Mouse (Mus musculus) adrenal gland, postnatal 4 days (tissue): ENCODE data around the gene Sec22a. TPM values are rescaled to one million over a fixed set of nuclear protein-coding genes. Genes with fewer than 3 reads are reported as not detected.

Source experiments
- DNase-seq, 2 experiments: peaks; one replicate each; pipeline ENCODE4 v3.0.0; 2021 to 2022; ENCODE audit warnings: low spot score in 2 of 2, mixed read lengths in 2 of 2
- long read RNA-seq, 2 experiments: library from polyadenylated mRNA; stranded (forward); transcript quantifications; one replicate each; pipeline ENCODE4 v2.0.0; 2021
- total RNA-seq, 2 experiments: library from RNA; stranded (reverse); gene quantifications; 2 replicates each; pipeline ENCODE4 v1.2.3; 2021

The Sec22a gene
- total RNA-seq: 10 to 100 TPM; 27.8 to 29.3 TPM
- long read RNA-seq, experiment 1, transcript Sec22a-201 (7 exons, 3,992 nt): major isoform, 25 of 28 reads
- long read RNA-seq, experiment 1, partial matches to known transcripts: 0 of 28 reads
- long read RNA-seq, experiment 1, other reads (novel, unspliced or antisense): 3 of 28 reads
- long read RNA-seq, experiment 2, transcript Sec22a-201 (7 exons, 3,992 nt): major isoform, 28 of 38 reads
- long read RNA-seq, experiment 2, partial matches to known transcripts: 1 of 38 reads
- long read RNA-seq, experiment 2, other reads (novel, unspliced or antisense): 9 of 38 reads

GRCm38 (mm10) chr16:35363150-35364062, at the start of gene Sec22a:
TSS of gene Sec22a (minus strand) at chr16:35363918.
- peak; percentile 83 to 87 for DNase-seq

GRCm38 (mm10) chr16:35406706-35407105, 43.0 kb upstream of the Sec22a start:
- DNase-seq: no peak

- no peak for DNase-seq
Observed at GRCm38 (mm10) chr16:35406166-35406565, 42.4 kb upstream of the Sec22a start.

GRCm38 (mm10) chr16:35405348-35406080, 41.8 kb upstream of the Sec22a start:
- DNase-seq: no peak

- no peak for DNase-seq
Observed at GRCm38 (mm10) chr16:35404864-35405263, 41.1 kb upstream of the Sec22a start.

- no peak for DNase-seq
Observed at GRCm38 (mm10) chr16:35403891-35404290, 40.2 kb upstream of the Sec22a start.

GRCm38 (mm10) chr16:35403356-35403755, 39.6 kb upstream of the Sec22a start:
- DNase-seq: no peak

- DNase-seq: no peak
Observed at GRCm38 (mm10) chr16:35392813-35393212, 29.1 kb upstream of the Sec22a start.

- DNase-seq: no peak
Observed at GRCm38 (mm10) chr16:35385654-35386053, 21.9 kb upstream of the Sec22a start.

- no peak for DNase-seq
Observed at GRCm38 (mm10) chr16:35380048-35380447, 16.3 kb upstream of the Sec22a start.

- peak; percentile 20 to 22 for DNase-seq
Observed at GRCm38 (mm10) chr16:35379344-35379743, 15.6 kb upstream of the Sec22a start.

GRCm38 (mm10) chr16:35364063-35364428, 328 bp upstream of the Sec22a start:
- no peak for DNase-seq

- no peak for DNase-seq
Observed at GRCm38 (mm10) chr16:35362221-35362620, 1.5 kb downstream of the Sec22a start.

GRCm38 (mm10) chr16:35360593-35360992, 3.1 kb downstream of the Sec22a start:
- peak in 1 of 2 experiments; percentile 15 for DNase-seq

- DNase-seq: no peak
Observed at GRCm38 (mm10) chr16:35357449-35357848, 6.3 kb downstream of the Sec22a start.

GRCm38 (mm10) chr16:35330451-35330850, 33.3 kb downstream of the Sec22a start:
- no peak for DNase-seq

- DNase-seq: no peak
Observed at GRCm38 (mm10) chr16:35319773-35320172, 43.9 kb downstream of the Sec22a start.

GRCm38 (mm10) chr16:35319335-35319734, 44.4 kb downstream of the Sec22a start:
- no peak for DNase-seq

GRCm38 (mm10) chr16:35318397-35318796, 45.3 kb downstream of the Sec22a start:
- DNase-seq: no peak

- DNase-seq: no peak
Observed at GRCm38 (mm10) chr16:35317460-35317859, 46.3 kb downstream of the Sec22a start.

- DNase-seq: no peak
Observed at GRCm38 (mm10) chr16:35316856-35317264, 46.9 kb downstream of the Sec22a start.

- no peak for DNase-seq
Observed at GRCm38 (mm10) chr16:35315496-35315895, 48.2 kb downstream of the Sec22a start.
